Comparison of ENCODE assay signal across 18 mouse cellular contexts in the genomic region with DNA sequence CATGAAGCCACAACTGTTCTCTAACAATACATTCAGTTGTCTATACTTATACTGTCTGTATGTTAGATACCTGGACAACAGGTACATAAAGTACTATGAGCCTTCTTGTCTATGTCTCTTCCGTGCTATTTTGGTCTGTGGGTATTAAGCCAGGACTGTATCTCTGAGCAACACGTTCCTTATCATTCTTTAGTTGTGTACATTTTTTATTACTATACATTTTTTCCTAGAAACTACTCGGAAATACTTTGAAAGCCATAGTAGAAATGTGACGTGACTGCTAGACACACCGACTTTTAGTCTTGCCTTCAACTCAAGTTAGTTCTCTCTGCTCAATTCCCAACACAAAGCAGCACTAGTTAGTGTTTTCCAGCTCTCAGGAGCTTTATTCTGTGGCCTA. TPM values are rescaled to one million over a fixed set of nuclear protein-coding genes. Genes with fewer than 3 reads are reported as not detected.
"Had no signal": no experiment of that assay in that cellular context is flagged by ENCODE, and none has a peak within 500 bp of the region (broad histone marks: within the 10 kb centered on the region; RNA-seq: fewer than 3 reads in every experiment).

No protein-coding gene starts in this region.

- H3K4me1 ChIP-seq: kidney, embryonic 15.5 days; limb, embryonic 10.5 days; midbrain, embryonic 15.5 days; neural tube, embryonic 13.5 days had no signal

- H3K4me2 ChIP-seq: kidney, embryonic 15.5 days; lung, embryonic 14.5 days; midbrain, embryonic 11.5 days; midbrain, embryonic 15.5 days; neural tube, embryonic 13.5 days had no signal

- DNase-seq: kidney, adult 18-20 months; kidney, postnatal 14 days; lung, embryonic 14.5 days; lung, postnatal 10 days; right cerebral cortex, postnatal 14 days; thymus, postnatal 36 days had no signal

- H3K4me3 ChIP-seq: kidney, embryonic 15.5 days; left cerebral cortex, adult 2 months; limb, embryonic 10.5 days; midbrain, embryonic 15.5 days; neural tube, embryonic 13.5 days had no signal

- H3K36me3 ChIP-seq: kidney, embryonic 15.5 days; limb, embryonic 10.5 days; midbrain, embryonic 15.5 days; neural tube, embryonic 13.5 days had no signal

- H3K27ac ChIP-seq: kidney, embryonic 15.5 days; left cerebral cortex, adult 2 months; limb, embryonic 10.5 days; macrophage; midbrain, embryonic 15.5 days; neural tube, embryonic 13.5 days had no signal

- H3K9me3 ChIP-seq: kidney, embryonic 15.5 days; limb, embryonic 10.5 days; midbrain, embryonic 15.5 days; neural tube, embryonic 13.5 days had no signal

- H3K9ac ChIP-seq: kidney, embryonic 15.5 days; lung, embryonic 14.5 days; midbrain, embryonic 15.5 days; neural tube, embryonic 13.5 days had no signal

- ATAC-seq: midbrain, embryonic 15.5 days had no signal

RNA-seq across cellular contexts. Expression of a gene that starts 4.8 kb away (rescaled TPM):
- total RNA-seq: layer of hippocampus, postnatal 25 days; left cerebral cortex, adult 2 months; left cerebral cortex, postnatal 14 days; monocyte, adult 5-6 weeks had no signal
- polyA plus RNA-seq: large intestine, adult 2 months; macrophage; midbrain, embryonic 11.5 days; midbrain, embryonic 15.5 days; neural tube, embryonic 13.5 days; spleen, adult 2 months had no signal

RNA-seq across cellular contexts. Expression of a gene that starts 45.7 kb away (rescaled TPM):
- total RNA-seq: monocyte, adult 5-6 weeks had no signal
- polyA plus RNA-seq: macrophage; neural tube, embryonic 13.5 days; spleen, adult 2 months had no signal
